Mouse (Mus musculus) small intestine, adult 2 months (tissue): ENCODE data around the gene Cnn1. TPM values are rescaled to one million over a fixed set of nuclear protein-coding genes. Genes with fewer than 3 reads are reported as not detected.
"Not testable (repeated sequence)": the region's sequence is repeated elsewhere in the genome, so short reads cannot be mapped to it uniquely, and the experiment has no call there.

ENCODE experiments used
- H3K27ac ChIP-seq: fragments of 200-500 bp; 2 replicates; pipeline ENCODE4 v1.5.1; 2012; ENCODE audit warnings: low read depth, low read length, control low read depth, inconsistent platforms; ENCODE audit not compliant: insufficient read depth
- H3K27me3 ChIP-seq: fragments of 200-500 bp; 2 replicates; pipeline ENCODE4 v1.6.1; 2012; ENCODE audit warnings: mild to moderate bottlenecking, moderate library complexity, low read length, inconsistent platforms; ENCODE audit not compliant: control insufficient read depth, insufficient read depth
- H3K36me3 ChIP-seq: fragments of 200-500 bp; 2 replicates; pipeline ENCODE4 v1.6.1; 2012; ENCODE audit warnings: mild to moderate bottlenecking, low read length, control low read depth, inconsistent platforms; ENCODE audit not compliant: control insufficient read depth, insufficient read depth
- H3K4me1 ChIP-seq: fragments of 200-500 bp; 2 replicates; pipeline ENCODE4 v1.6.1; 2012; ENCODE audit warnings: low read length, inconsistent platforms, mixed read lengths; ENCODE audit not compliant: control insufficient read depth, insufficient read depth, insufficient read length
- H3K4me3 ChIP-seq: fragments of 200-500 bp; 2 replicates; pipeline ENCODE4 v1.5.1; 2012; ENCODE audit warnings: low read depth, mild to moderate bottlenecking, control low read depth, inconsistent platforms, low read length, moderate library complexity
- CTCF ChIP-seq: fragments of 200-500 bp; IDR thresholded peaks from 2 replicates; pipeline ENCODE4 v1.5.1; 2012; ENCODE audit warnings: low read depth, mild to moderate bottlenecking, control low read depth, inconsistent platforms, low read length, moderate library complexity, mixed read lengths; ENCODE audit not compliant: insufficient replicate concordance, insufficient read length; ENCODE audit errors: extremely low read depth
- POLR2A ChIP-seq: fragments of 200-500 bp; IDR thresholded peaks from 2 replicates; pipeline ENCODE4 v1.6.1; 2012; ENCODE audit warnings: low read depth, mild to moderate bottlenecking, control low read depth, inconsistent platforms, low read length, moderate library complexity
- WGBS: fragments of 180-500 bp; shearing (Covaris S2); methylation state at CpG from one replicate; pipeline ENCODE4 v1.1.7; 2018; 5-methylcytosine and 5-hydroxymethylcytosine counted together
- polyA plus RNA-seq: library from polyadenylated mRNA; depleted of rRNA; stranded (reverse); fragments of >200 nt; gene quantifications from 2 replicates; pipeline ENCODE4 v1.2.3, GENCODE M21; 2012

Cnn1 gene
- polyA plus RNA-seq, 1 experiment, result 166 TPM

- peaks cover 20% of the 10 kb centered on the region for H3K4me1 ChIP-seq
- TF ChIP-seq POLR2A (no peak), CTCF (peak; percentile 72; the same call in 1 of the 2 replicates)
- H3K36me3 ChIP-seq, result no peaks in the 10 kb centered on the region
- no peaks in the 10 kb centered on the region for H3K27me3 ChIP-seq
- no peak overlapping the region for H3K27ac ChIP-seq
- WGBS, result 35% methylated on average over 2 of the region's 2 CpGs
- no peak overlapping the region for H3K4me3 ChIP-seq
Observed at GRCm38 (mm10) chr9:22138480-22138879, 39.5 kb downstream of the Cnn1 start.

GRCm38 (mm10) chr9:22139746-22140145, 40.7 kb downstream of the Cnn1 start:
- H3K27me3 ChIP-seq, result no peaks in the 10 kb centered on the region
- H3K27ac ChIP-seq, result no peak overlapping the region
- WGBS, result 90% methylated on average over 5 of the region's 5 CpGs
- no peak overlapping the region for H3K4me3 ChIP-seq
- TF ChIP-seq POLR2A (no peak), CTCF (no peak)
- H3K36me3 ChIP-seq, result no peaks in the 10 kb centered on the region
- peaks cover 15% of the 10 kb centered on the region for H3K4me1 ChIP-seq

- Histone ChIP-seq H3K27me3 (no peaks in the 10 kb centered on the region), H3K4me1 (no peaks in the 10 kb centered on the region), H3K36me3 (no peaks in the 10 kb centered on the region), H3K4me3 (no peak overlapping the region), H3K27ac (no peak overlapping the region)
- TF ChIP-seq POLR2A (no peak), CTCF (peak; percentile 94; the same call in 1 of the 2 replicates)
- 48% methylated on average over 17 of the region's 17 CpGs for WGBS
Observed at GRCm38 (mm10) chr9:22143108-22144037, 44.4 kb downstream of the Cnn1 start.

- Histone ChIP-seq H3K27ac (no peak overlapping the region), H3K4me1 (no peaks in the 10 kb centered on the region)
Observed at GRCm38 (mm10) chr9:22144304-22144965, 45.4 kb downstream of the Cnn1 start.

GRCm38 (mm10) chr9:22149426-22150248, 50.6 kb downstream of the Cnn1 start:
- no peaks in the 10 kb centered on the region for H3K36me3 ChIP-seq
- TF ChIP-seq POLR2A, result no peak
- TF ChIP-seq CTCF, result no peak
- H3K4me1 ChIP-seq, result peaks cover 4% of the 10 kb centered on the region; the same call in 1 of the 2 replicates
- no peak overlapping the region for H3K4me3 ChIP-seq
- H3K27me3 ChIP-seq, result no peaks in the 10 kb centered on the region
- H3K27ac ChIP-seq, result no peak overlapping the region
- 53% methylated on average over 20 of the region's 20 CpGs for WGBS

More at GRCm38 (mm10) chr9:22144304-22144965, 45.4 kb downstream of the Cnn1 start:
- no peak for TF ChIP-seq CTCF
- no peak for TF ChIP-seq POLR2A
- Histone ChIP-seq H3K27me3 (no peaks in the 10 kb centered on the region), H3K4me3 (no peak overlapping the region), H3K36me3 (no peaks in the 10 kb centered on the region)
- 81% methylated on average over 8 of the region's 8 CpGs for WGBS

GRCm38 (mm10) chr9:22150249-22150693, 51.3 kb downstream of the Cnn1 start:
- not testable (repeated sequence) for H3K27me3 ChIP-seq, H3K27ac ChIP-seq, H3K4me1 ChIP-seq, H3K36me3 ChIP-seq, H3K4me3 ChIP-seq
- WGBS, result 55% methylated on average over 7 of the region's 7 CpGs

- H3K36me3 ChIP-seq, result no peaks in the 10 kb centered on the region
- no peak overlapping the region for H3K4me3 ChIP-seq
- no peaks in the 10 kb centered on the region for H3K27me3 ChIP-seq
- TF ChIP-seq CTCF, result no peak
- 15% methylated on average over 2 of the region's 2 CpGs for WGBS
- H3K4me1 ChIP-seq, result peaks cover 7% of the 10 kb centered on the region; the same call in 1 of the 2 replicates
- H3K27ac ChIP-seq, result no peak overlapping the region
Observed at GRCm38 (mm10) chr9:22150946-22151345, 51.9 kb downstream of the Cnn1 start.
